Mouse (Mus musculus) CH12.LX (cell line): ENCODE results near the gene Casp9. TPM values are rescaled to one million over a fixed set of nuclear protein-coding genes. Genes with fewer than 3 reads are reported as not detected.

Source experiments
- DNase-seq: peaks from one replicate; pipeline ENCODE4 v3.0.0-alpha.2; 2013; ENCODE audit errors: extremely low read depth
- H3K27ac ChIP-seq: 2 replicates; pipeline ENCODE4 v1.5.1; 2012; ENCODE audit warnings: low read depth, mild to moderate bottlenecking, control low read depth, moderate library complexity; ENCODE audit not compliant: insufficient read depth
- H3K27me3 ChIP-seq: replicated peaks from 2 replicates; pipeline ENCODE3; 2012; ENCODE audit warnings: inconsistent platforms
- H3K36me3 ChIP-seq, 2 experiments: replicated peaks in 1 of 2; 2 replicates each; pipeline versions ENCODE3 to v1.6.1; 2012; ENCODE audit warnings: inconsistent platforms in 1 of 2, low read length in 1 of 2, mild to moderate bottlenecking in 1 of 2, mixed read lengths in 1 of 2, moderate library complexity in 1 of 2; ENCODE audit not compliant: control insufficient read depth in 1 of 2, insufficient read depth in 1 of 2
- H3K4me1 ChIP-seq, 2 experiments: 2 replicates each; pipeline ENCODE4 v1.6.1; 2012; ENCODE audit warnings: inconsistent platforms in 1 of 2, moderate library complexity in 1 of 2; ENCODE audit not compliant: insufficient read depth in 2 of 2, control insufficient read depth in 1 of 2
- H3K4me2 ChIP-seq: 2 replicates; pipeline ENCODE4 v1.6.1; 2012; ENCODE audit warnings: low read depth, mild to moderate bottlenecking, control low read depth; ENCODE audit not compliant: poor library complexity, insufficient read depth, severe bottlenecking
- H3K4me3 ChIP-seq, 3 experiments: fragments of 150-350 bp in 1 of 3; sonication (generic) in 1 of 3; replicated peaks in 1 of 3; 2 replicates each; pipeline versions ENCODE3 to v1.5.1; 2011 to 2012; ENCODE audit warnings: low read depth in 2 of 3, low read length in 2 of 3, mild to moderate bottlenecking in 2 of 3, moderate library complexity in 2 of 3, control low read depth in 1 of 3, improper control_type of control experiment in 1 of 3, inconsistent platforms in 1 of 3, mixed read lengths in 1 of 3; ENCODE audit not compliant: poor library complexity in 1 of 3
- H3K79me2 ChIP-seq: replicated peaks from 2 replicates; pipeline ENCODE4 v1.6.1; 2012; ENCODE audit warnings: mild to moderate bottlenecking, moderate library complexity; ENCODE audit not compliant: control insufficient read depth, poor library complexity, insufficient read depth, severe bottlenecking; ENCODE audit errors: extremely low read depth
- H3K9ac ChIP-seq: 2 replicates; pipeline ENCODE4 v1.6.1; 2012; ENCODE audit warnings: low read depth, mild to moderate bottlenecking, control low read depth, moderate library complexity; ENCODE audit not compliant: insufficient read depth
- H3K9me3 ChIP-seq: replicated peaks from 2 replicates; pipeline ENCODE3; 2012; ENCODE audit warnings: low read length, inconsistent platforms, mixed read lengths
- BHLHE40 ChIP-seq: IDR thresholded peaks from 2 replicates; pipeline ENCODE4 v1.6.1; 2011; ENCODE audit warnings: mild to moderate bottlenecking, low read depth, low read length, improper control_type of control experiment
- CHD1 ChIP-seq: IDR thresholded peaks from 2 replicates; pipeline ENCODE4 v1.6.1; 2012; ENCODE audit warnings: low read depth, low read length, improper control_type of control experiment, inconsistent platforms
- CHD2 ChIP-seq: IDR thresholded peaks from 2 replicates; pipeline ENCODE4 v1.6.1; 2011; ENCODE audit warnings: low read length, improper control_type of control experiment
- CTCF ChIP-seq, 2 experiments: IDR thresholded peaks in 1 of 2; conservative IDR thresholded peaks in 1 of 2; 2 replicates each; pipeline ENCODE4 v1.5.1; 2011 to 2012; ENCODE audit warnings: low read depth in 2 of 2, low read length in 2 of 2, improper control_type of control experiment in 1 of 2, inconsistent platforms in 1 of 2, mild to moderate bottlenecking in 1 of 2, moderate library complexity in 1 of 2
- E2F4 ChIP-seq: IDR thresholded peaks from 2 replicates; pipeline ENCODE4 v1.6.1; 2011; ENCODE audit warnings: low read depth, low read length, improper control_type of control experiment; ENCODE audit not compliant: insufficient replicate concordance
- ELF1 ChIP-seq: IDR thresholded peaks from 2 replicates; pipeline ENCODE4 v1.6.1; 2014; ENCODE audit warnings: low read depth, mild to moderate bottlenecking, inconsistent platforms, low read length, improper control_type of control experiment
- EP300 ChIP-seq: IDR thresholded peaks from 2 replicates; pipeline ENCODE4 v1.6.1; 2011; ENCODE audit warnings: low read length, improper control_type of control experiment
- ETS1 ChIP-seq: conservative IDR thresholded peaks from 2 replicates; pipeline ENCODE4 v1.6.1; 2012; ENCODE audit warnings: low read depth, mild to moderate bottlenecking, inconsistent platforms, low read length, improper control_type of control experiment, moderate library complexity
- GABPA ChIP-seq: IDR thresholded peaks from 2 replicates; pipeline ENCODE4 v1.6.1; 2012; ENCODE audit warnings: low read depth, low read length, improper control_type of control experiment, inconsistent platforms; ENCODE audit not compliant: insufficient replicate concordance
- HCFC1 ChIP-seq: IDR thresholded peaks from 2 replicates; pipeline ENCODE4 v1.6.1; 2012; ENCODE audit warnings: low read depth, mild to moderate bottlenecking, inconsistent platforms, low read length, improper control_type of control experiment
- IRF4 ChIP-seq: IDR thresholded peaks from 2 replicates; pipeline ENCODE4 v1.6.1; 2014; ENCODE audit warnings: low read depth, mild to moderate bottlenecking, inconsistent platforms, low read length, improper control_type of control experiment
- JUN ChIP-seq: IDR thresholded peaks from 2 replicates; pipeline ENCODE4 v1.6.1; 2011; ENCODE audit warnings: low read depth, mild to moderate bottlenecking, low read length, improper control_type of control experiment, moderate library complexity; ENCODE audit not compliant: insufficient read depth
- JUND ChIP-seq: conservative IDR thresholded peaks from 2 replicates; pipeline ENCODE4 v1.6.1; 2011; ENCODE audit warnings: low read depth, low read length, improper control_type of control experiment
- KAT2A ChIP-seq: IDR thresholded peaks from 2 replicates; pipeline ENCODE4 v1.6.1; 2012; ENCODE audit warnings: low read length, improper control_type of control experiment, inconsistent platforms; ENCODE audit not compliant: insufficient replicate concordance
- MAFK ChIP-seq: IDR thresholded peaks from 2 replicates; pipeline ENCODE4 v1.6.1; 2011; ENCODE audit warnings: low read length, improper control_type of control experiment; ENCODE audit not compliant: insufficient replicate concordance
- MAX ChIP-seq: IDR thresholded peaks from 2 replicates; pipeline ENCODE4 v1.6.1; 2011; ENCODE audit warnings: low read length, improper control_type of control experiment
- MAZ ChIP-seq: IDR thresholded peaks from 2 replicates; pipeline ENCODE4 v1.6.1; 2012; ENCODE audit warnings: low read depth, mild to moderate bottlenecking, inconsistent platforms, low read length, improper control_type of control experiment, moderate library complexity
- MEF2A ChIP-seq: IDR thresholded peaks from 2 replicates; pipeline ENCODE4 v1.6.1; 2014; ENCODE audit warnings: low read depth, mild to moderate bottlenecking, inconsistent platforms, low read length, improper control_type of control experiment, borderline replicate concordance
- MXI1 ChIP-seq: IDR thresholded peaks from 2 replicates; pipeline ENCODE4 v1.6.1; 2011; ENCODE audit warnings: mild to moderate bottlenecking, low read depth, low read length, improper control_type of control experiment
- MYC ChIP-seq: IDR thresholded peaks from 2 replicates; pipeline ENCODE4 v1.6.1; 2011; ENCODE audit warnings: low read depth, mild to moderate bottlenecking, improper control_type of control experiment, low read length
- NELFE ChIP-seq: IDR thresholded peaks from 2 replicates; pipeline ENCODE4 v1.6.1; 2011; ENCODE audit warnings: low read depth, low read length, improper control_type of control experiment
- NRF1 ChIP-seq: IDR thresholded peaks from 2 replicates; pipeline ENCODE4 v1.6.1; 2014; ENCODE audit warnings: low read depth, mild to moderate bottlenecking, inconsistent platforms, low read length, improper control_type of control experiment, moderate library complexity
- PAX5 ChIP-seq: IDR thresholded peaks from 2 replicates; pipeline ENCODE4 v1.6.1; 2012; ENCODE audit warnings: low read length, inconsistent platforms, mixed read lengths
- POLR2A ChIP-seq: IDR thresholded peaks from 2 replicates; pipeline ENCODE4 v1.6.1; 2011; ENCODE audit warnings: low read depth, mild to moderate bottlenecking, improper control_type of control experiment, low read length
- POLR2AphosphoS2 ChIP-seq: IDR thresholded peaks from 2 replicates; pipeline ENCODE4 v1.6.1; 2011; ENCODE audit warnings: low read depth, low read length, improper control_type of control experiment
- RAD21 ChIP-seq: IDR thresholded peaks from 2 replicates; pipeline ENCODE4 v1.6.1; 2011; ENCODE audit warnings: low read depth, mild to moderate bottlenecking, low read length, improper control_type of control experiment, moderate library complexity
- RCOR1 ChIP-seq: conservative IDR thresholded peaks from 2 replicates; pipeline ENCODE4 v1.6.1; 2012; ENCODE audit warnings: low read depth, mild to moderate bottlenecking, inconsistent platforms, low read length, improper control_type of control experiment
- SIN3A ChIP-seq: IDR thresholded peaks from 2 replicates; pipeline ENCODE4 v1.6.1; 2012; ENCODE audit warnings: low read length, improper control_type of control experiment, inconsistent platforms
- SMC3 ChIP-seq: IDR thresholded peaks from 2 replicates; pipeline ENCODE4 v1.6.1; 2011; ENCODE audit warnings: low read depth, low read length, improper control_type of control experiment
- TBP ChIP-seq: conservative IDR thresholded peaks from 2 replicates; pipeline ENCODE4 v1.6.1; 2011; ENCODE audit warnings: low read depth, low read length, improper control_type of control experiment
- TCF12 ChIP-seq: IDR thresholded peaks from 2 replicates; pipeline ENCODE4 v1.6.1; 2014; ENCODE audit warnings: low read depth, mild to moderate bottlenecking, inconsistent platforms, low read length, improper control_type of control experiment
- UBTF ChIP-seq: IDR thresholded peaks from 2 replicates; pipeline ENCODE4 v1.6.1; 2012; ENCODE audit warnings: low read depth, mild to moderate bottlenecking, inconsistent platforms, low read length, improper control_type of control experiment, moderate library complexity
- USF1 ChIP-seq: IDR thresholded peaks from 2 replicates; pipeline ENCODE4 v1.6.1; 2014; ENCODE audit warnings: low read depth, mild to moderate bottlenecking, inconsistent platforms, low read length, improper control_type of control experiment
- USF2 ChIP-seq: conservative IDR thresholded peaks from 2 replicates; pipeline ENCODE4 v1.6.1; 2011; ENCODE audit warnings: low read depth, low read length, improper control_type of control experiment
- ZC3H11A ChIP-seq: IDR thresholded peaks from 2 replicates; pipeline ENCODE4 v1.6.1; 2012; ENCODE audit warnings: low read depth, mild to moderate bottlenecking, inconsistent platforms, low read length, improper control_type of control experiment
- ZKSCAN1 ChIP-seq: IDR thresholded peaks from 2 replicates; pipeline ENCODE4 v1.6.1; 2012; ENCODE audit warnings: low read depth, inconsistent platforms, low read length, improper control_type of control experiment, borderline replicate concordance
- ZMIZ1 ChIP-seq: IDR thresholded peaks from 2 replicates; pipeline ENCODE4 v1.6.1; 2012; ENCODE audit warnings: low read depth, mild to moderate bottlenecking, inconsistent platforms, low read length, improper control_type of control experiment
- ZNF384 ChIP-seq: IDR thresholded peaks from 2 replicates; pipeline ENCODE4 v1.6.1; 2012; ENCODE audit warnings: low read depth, low read length, improper control_type of control experiment, inconsistent platforms
- dilution Hi-C: fragments of 300-500 bp; cut with MboI; formaldehyde crosslinking; loops from 2 replicates; pipeline ENCODE4 v1.14.3; 2020; ENCODE audit warnings: low sequenced_read_pairs; ENCODE audit not compliant: extremely low pct_unique_long_range_greater_than_20kb, extremely low pct_ligation_motif_present
- in situ Hi-C: fragments of 300-500 bp; cut with MboI; formaldehyde crosslinking; loops from 3 replicates; pipeline ENCODE4 v1.14.3; 2019; ENCODE audit warnings: low sequenced_read_pairs, low pct_ligation_motif_present, low pct_unique_long_range_greater_than_20kb, mixed read lengths
- polyA plus RNA-seq: library from polyadenylated mRNA; unstranded; fragments of >175 nt; gene quantifications from 2 replicates; pipeline ENCODE4 v1.2.1, GENCODE M21; 2012; ENCODE audit warnings: low read depth; ENCODE audit not compliant: insufficient read length
- total RNA-seq, 2 experiments: library from RNA; depleted of rRNA; stranded (reverse); fragments of 300-350 nt in 1 of 2; fragments of >200 nt in 1 of 2; gene quantifications; 2 replicates each; pipeline ENCODE4 v1.2.3; 2012 to 2014

The Casp9 gene
- total and polyA plus RNA-seq, 3 experiments, result 5.2 to 15.3 (median 14.5) TPM

GRCm38 (mm10) chr4:141790524-141790990, 2.9 kb upstream of the Casp9 start, which contains the start of gene Dnajc16:
Gene Dnajc16, minus strand, starts transcription at chr4:141790931.
- Histone ChIP-seq H3K4me2 (peak within 1 kb of the TSS; percentile 86), H3K9ac (peak within 1 kb of the TSS; percentile 78), H3K4me1 (peaks cover 17 to 51% of the 10 kb centered on the region in 2 experiments), H3K27ac (no peak within 1 kb of the TSS), H3K36me3 (peaks cover 9 to 22% of the 10 kb centered on the region in 2 experiments), H3K79me2 (no peaks in the 10 kb centered on the region), H3K9me3 (no peaks in the 10 kb centered on the region), H3K27me3 (no peaks in the 10 kb centered on the region), H3K4me3 (peak within 1 kb of the TSS; percentile 70 to 81 (median 71))
- peak; percentile 99 for DNase-seq
- dilution Hi-C loops, result no loop called here
- TF ChIP-seq ELF1 (peak; percentile 97), GABPA (no peak; the same call in 1 of the 2 replicates), MYC (peak; percentile 95), BHLHE40 (peak; percentile 99), KAT2A (no peak), MXI1 (peak; percentile 99), PAX5 (no peak), CHD2 (no peak), EP300 (no peak), RCOR1 (no peak), NRF1 (peak; percentile 36; the same call in 1 of the 2 replicates), RAD21 (no peak), MEF2A (no peak; the same call in 1 of the 2 replicates), MAFK (no peak), TCF12 (peak; percentile 63), POLR2AphosphoS2 (no peak), SIN3A (peak; percentile 97), JUN (no peak), ZKSCAN1 (no peak), MAX (peak; percentile 96), POLR2A (peak; percentile 91), E2F4 (no peak), SMC3 (no peak), CHD1 (no peak), CTCF (conservative IDR thresholded peaks at IDR 0.05 in 1 of 2, IDR thresholded peaks at IDR 0.05 in 1 of 2; ENCODE audit: low read depth in 2 of 2, low read length in 2 of 2) (no peak), JUND (no peak), HCFC1 (peak; percentile 89), USF2 (peak; percentile 97), ZMIZ1 (no peak), IRF4 (peak; percentile 72), ZNF384 (no peak), TBP (0 out of 2 replicates have a peak, but pooled peaks have one; percentile 45), USF1 (peak; percentile 96), ZC3H11A (no peak), UBTF (no peak), NELFE (peak; percentile 55; the same call in 1 of the 2 replicates), ETS1 (peak; percentile 53; the same call in 1 of the 2 replicates), MAZ (0 out of 2 replicates have a peak, but pooled peaks have one; percentile 10)
- in situ Hi-C loops, result no loop called here
